Mouse (Mus musculus): ENCODE measurements at regions not wholly inside any gene's neighbourhood (a gene's known extent, or its start where the extent isn't known, plus 50 kb on each side); places are given as distances from the start of the nearest gene placed in this dataset.

DNA sequence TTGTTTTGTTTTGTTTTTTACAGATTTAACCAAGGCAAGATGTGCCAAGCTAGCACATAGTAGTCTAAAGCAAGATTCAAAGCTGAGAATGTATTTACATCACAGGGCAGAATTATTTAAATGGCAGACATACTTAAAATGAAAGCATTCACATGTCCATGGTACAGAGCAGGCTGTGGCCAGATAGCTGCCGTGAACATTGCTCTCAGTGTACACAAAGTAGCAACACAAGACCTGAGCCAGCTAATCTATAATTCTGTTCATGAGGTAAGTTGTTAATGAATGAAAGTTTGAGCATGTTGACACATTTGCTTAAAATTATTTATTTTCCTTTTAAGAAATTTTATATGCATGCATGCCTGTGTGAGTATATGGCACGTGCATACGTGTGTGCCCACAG lies 164.0 kb downstream of the Dyrk2 start:
- DNase-seq (ENCODE audit: low read depth, low spot score) = no peak

DNA sequence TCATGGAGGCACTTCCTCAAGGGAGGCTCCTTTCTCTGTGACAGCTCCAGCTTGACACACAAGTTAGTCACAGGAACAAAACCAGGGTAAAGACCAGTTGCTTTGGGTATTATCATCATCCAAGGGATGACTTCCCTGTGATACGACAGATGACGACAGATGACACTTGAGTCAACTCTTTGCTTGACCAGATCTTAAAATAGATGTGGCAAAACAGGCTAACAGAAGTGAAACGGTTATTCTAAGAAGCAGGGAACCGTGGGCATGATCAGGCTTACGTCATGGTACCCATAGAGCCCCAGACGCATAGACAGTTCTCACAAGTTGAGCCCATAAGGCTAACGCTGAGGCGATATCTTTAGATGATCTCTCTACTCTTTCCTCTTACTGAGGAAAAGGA lies 160.3 kb downstream of the Dyrk2 start:
- no peak for DNase-seq (ENCODE audit: low read depth, low spot score)

DNA sequence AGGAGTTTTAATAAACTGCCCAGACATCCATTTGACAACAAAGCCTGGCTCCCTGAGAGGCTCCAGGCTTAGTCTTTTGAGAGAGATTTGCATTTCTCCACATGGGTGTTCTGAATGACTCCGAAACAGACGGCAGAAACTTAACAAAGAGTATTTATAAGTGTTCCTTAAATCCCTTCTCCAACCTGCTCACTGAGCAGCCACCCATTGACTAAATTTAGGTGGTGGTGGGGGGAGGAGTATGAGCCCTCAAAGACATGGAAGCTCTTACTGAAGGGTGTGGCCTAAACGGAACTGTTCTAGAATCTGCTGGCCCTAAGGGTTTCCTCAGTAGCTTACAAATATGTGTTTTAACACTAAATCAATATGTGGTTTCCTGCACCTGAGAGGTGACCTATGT lies 158.5 kb downstream of the Dyrk2 start:
- DNase-seq (ENCODE audit: low read depth, low spot score) = no peak

DNA sequence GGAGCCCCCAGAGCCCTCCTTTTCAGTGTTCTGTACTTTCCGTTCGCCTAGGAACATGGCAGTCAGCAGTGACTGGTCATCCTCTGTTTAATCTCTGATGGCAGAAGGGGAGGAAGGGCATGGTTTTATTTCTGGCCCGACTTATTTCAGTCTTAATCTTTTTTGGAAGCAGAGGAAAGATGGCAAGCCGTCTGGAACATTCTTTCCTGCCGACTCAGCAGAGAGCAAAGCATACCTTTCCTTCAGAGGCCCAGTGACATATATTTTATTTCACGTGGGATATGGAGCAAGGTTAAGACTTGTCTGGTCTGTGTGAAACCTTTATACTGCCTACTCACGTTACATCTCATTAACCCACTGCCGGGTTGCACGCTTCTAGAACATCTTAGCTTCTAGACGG lies 158.1 kb downstream of the Dyrk2 start:
- no peak for DNase-seq (ENCODE audit: low read depth, low spot score)

DNA sequence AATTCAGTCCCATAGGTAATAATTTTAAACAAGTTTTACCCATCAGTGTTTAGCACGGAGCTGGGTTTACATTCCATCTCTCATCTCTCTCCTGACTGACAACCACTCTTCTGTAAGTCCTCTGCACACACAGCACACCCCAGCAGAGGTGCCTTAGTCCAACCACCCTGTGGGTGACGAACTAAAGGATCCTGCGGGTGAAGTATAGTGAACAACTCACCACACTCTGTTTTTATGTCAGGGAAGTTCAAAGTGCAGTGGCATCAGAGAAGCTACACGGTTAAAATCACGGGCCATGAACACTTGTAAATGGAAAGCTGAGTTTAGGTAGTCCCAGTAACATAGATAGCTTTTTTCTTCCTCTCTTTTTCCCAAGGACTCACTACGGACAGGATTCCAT lies 157.1 kb downstream of the Dyrk2 start:
- no peak for DNase-seq (ENCODE audit: low read depth, low spot score)

DNA sequence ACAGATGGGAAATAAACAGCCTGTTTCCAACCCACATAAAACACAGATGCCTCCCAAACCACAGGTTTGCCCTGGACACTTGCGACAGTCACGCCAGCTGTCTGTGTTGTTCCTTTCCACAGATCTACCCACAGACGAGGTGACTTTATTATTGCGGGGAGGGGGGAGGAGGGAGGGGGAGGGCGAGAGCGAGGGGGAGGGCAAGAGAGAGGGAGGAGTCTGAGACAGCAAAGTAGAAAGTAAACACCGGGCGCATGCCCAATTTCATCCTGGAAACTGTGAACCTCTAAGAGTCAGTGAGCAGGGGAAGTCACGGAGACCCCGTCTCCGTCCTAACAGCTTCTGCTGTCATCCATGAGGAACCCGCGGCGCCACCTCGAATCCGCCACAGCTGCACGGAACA lies 155.8 kb downstream of the Dyrk2 start:
- no peak for DNase-seq (ENCODE audit: low read depth, low spot score)

DNA sequence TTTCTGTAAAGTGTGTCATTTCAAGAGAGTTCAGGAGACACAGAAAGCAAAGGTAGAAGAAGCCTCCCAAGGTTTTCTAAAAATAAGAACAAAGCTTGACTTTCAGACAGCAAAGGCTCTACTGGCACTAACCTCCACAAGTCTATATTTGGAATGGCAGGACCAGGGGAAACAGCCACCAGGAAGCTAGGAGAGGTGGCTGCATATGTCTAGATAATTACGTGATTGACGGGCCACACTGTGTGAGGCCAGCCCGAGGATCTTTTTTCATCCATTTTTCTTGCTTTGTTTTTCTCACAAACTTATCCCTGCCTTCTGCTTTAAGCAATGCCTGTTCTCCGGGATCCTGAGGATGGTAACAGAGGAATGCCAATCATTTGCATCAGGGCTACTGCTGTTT lies 155.4 kb downstream of the Dyrk2 start:
- DNase-seq (ENCODE audit: low read depth, low spot score) = no peak

DNA sequence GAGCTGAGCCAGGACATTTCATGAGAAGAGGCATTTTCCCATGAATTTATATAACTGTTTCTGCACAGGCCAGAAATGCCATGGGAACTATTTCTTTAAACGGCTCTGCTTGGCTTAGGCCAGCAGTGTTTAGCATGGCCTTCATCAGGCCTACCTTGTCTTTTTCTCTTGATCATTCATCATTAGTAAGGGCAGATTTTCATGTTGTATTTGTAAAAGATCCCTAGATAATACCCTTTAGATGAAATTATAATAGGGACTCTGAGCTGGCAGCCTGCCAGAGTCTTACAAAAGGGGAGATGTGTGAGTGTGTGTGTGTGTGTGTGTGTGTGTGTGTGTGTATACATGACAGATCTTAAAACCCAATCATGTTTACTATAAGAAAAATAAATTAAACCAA lies 149.4 kb downstream of the Dyrk2 start:
- DNase-seq (ENCODE audit: low read depth, low spot score) = no peak

DNA sequence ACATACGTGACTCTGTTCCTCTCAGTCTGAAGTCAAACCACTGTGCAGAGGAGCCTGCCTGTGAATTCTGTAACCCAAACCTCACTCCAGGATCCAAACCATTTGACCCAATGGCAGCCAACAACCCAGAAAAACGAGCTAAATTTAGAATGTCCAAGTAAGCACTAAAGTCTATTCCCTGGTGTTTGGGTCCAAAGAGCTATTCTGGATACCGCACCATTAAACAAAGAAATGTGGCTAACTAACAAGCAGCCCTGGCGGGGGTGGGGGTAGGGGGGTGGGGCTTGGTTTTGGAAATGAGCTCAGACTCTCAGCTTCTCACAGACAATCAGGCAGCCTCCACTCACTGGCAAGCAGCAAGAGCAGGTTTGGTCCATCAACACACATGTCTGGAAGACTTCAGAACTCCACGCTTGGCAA lies 147.9 kb downstream of the Dyrk2 start:
- no peak for DNase-seq (ENCODE audit: low read depth, low spot score)

DNA sequence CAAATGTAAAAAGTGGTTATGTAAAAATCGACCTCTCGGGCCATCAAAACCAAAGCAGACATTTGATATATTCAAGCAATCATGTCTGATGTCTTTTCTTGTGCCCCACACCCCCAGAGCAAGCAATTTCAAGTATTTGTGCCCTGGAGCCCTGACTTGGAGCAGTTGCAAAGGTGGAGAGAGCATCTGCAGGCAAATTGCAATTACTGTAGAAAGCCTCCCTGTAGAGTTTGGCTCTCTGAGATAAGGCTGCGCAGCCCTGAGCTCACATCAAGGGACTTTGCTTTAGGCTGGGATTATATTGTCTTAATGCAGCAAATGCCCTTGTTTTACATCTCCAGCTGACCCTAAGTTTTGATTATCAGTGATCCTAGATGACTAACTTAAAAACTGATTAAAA lies 147.3 kb downstream of the Dyrk2 start:
- DNase-seq (ENCODE audit: low read depth, low spot score) = no peak

DNA sequence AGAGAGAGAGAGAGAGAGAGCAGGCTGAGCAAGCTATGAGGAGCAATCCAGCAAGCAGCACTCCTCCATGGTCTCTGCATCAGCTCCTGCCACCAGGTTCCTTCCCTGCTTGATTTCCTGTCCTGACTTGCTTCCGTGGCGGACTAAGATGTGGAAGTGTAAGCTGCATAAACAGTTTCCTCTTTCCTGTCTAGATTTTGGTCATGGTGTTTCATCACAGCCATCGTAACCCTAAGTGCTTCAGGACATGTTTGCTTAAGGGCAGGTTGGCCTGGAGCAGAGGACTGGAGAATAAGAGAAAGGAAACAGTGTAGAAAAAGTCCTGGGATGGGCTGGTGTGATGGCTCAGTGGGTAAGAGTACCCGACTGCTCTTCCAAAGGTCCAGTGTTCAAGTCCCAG lies 133.9 kb downstream of the Dyrk2 start:
- DNase-seq (ENCODE audit: low read depth, low spot score) = no peak

DNA sequence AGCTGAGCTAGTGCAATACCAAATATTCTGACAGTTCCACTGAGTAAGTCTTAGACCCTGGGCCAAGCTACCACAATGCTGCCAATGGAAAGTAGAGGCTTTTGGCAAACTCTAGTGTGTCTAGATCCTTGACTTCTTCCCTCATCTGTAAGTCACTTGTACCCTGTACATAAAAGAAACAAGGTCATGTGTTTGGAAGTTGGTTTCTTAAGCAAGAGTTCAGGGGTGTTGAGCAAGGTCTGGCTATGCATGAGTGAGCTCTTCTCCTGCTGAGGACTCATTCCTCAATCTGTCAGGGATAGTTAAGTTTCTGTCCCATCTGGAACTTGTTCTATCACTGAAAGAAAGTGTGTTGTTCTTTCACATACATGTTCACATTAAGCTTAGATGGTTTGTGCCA lies 132.9 kb downstream of the Dyrk2 start:
- no peak for DNase-seq (ENCODE audit: low read depth, low spot score)

DNA sequence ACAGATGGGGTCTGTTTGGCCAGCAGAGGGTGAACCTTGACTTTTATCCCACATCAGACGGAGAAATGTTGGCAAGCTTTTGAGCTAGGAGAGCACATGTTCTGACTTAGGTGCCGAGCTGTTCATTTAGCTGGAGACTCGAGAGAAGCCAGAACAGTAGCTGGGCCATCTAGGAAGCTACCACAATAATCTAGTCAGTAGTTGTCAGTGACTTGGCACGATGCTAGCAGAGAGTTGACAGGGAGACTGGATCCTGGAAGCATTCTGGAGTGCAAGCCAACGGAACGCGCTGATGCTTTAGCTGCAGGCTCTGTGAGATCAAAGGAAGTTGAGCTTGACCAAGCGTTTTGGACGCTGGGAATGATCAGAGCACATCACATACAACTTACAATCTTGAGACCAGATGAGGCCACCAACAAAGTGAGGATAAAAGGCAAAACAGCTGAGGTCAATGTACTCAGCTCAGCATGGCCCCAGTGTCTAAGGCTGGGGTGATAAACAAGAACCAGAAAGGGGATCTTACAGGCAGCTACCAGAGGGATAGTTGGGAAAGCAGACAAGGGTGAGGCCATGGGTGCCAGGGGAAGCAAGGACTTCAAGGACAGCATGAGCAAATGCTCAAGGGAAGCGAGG lies 130.0 kb downstream of the Dyrk2 start:
- DNase-seq (ENCODE audit: low read depth, low spot score) = no peak

DNA sequence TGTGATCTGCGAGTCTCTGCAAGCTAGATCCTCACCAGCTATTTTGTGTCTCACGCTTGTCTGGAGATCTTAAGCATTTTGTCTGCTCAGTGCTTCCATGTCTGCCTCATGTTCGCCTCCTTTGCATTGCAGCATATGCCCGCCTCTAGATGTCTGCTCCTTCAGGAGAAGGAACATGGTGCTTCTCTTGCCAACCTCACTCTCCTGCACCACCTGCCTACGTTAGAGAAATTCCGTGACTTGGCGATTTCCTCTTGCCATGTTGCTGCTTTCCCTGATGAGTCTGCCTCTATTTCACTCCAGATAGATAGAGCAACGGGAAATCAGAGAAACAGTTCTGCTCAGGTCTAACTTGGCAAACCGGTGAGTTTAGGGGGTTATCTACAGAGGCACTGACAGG lies 126.2 kb downstream of the Dyrk2 start:
- DNase-seq (ENCODE audit: low read depth, low spot score) = no peak

DNA sequence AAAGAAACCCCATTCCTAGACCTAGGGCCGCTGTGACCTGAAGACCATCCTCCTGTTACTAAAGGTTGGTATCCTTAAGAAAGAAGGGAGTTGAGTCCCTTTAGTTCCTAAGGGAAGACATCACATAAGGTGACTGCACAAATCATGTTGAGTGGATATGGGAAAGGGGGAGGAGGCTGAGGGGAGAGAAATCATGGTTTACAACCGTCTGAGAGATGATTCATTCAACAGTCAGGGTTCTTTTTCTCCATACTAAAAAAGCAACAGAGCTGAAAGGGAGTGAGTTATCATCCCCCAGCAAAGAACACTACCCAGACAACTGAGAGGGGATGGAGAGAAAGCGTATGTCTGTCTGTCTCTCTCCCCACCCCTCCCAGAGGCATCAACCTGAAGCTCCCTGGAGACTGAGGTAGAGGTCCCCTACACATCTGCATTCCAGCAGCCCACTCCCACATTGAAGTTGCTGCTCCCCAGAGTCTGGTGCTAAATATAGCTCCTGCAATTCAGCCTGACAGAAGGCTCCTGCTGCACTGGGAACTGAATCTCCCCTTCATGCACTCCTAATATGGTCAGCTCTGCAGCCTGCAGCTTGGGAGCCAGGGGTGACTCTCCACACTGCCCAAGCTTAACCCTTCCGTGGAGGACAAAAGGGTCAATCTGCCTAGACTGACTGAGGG lies 123.2 kb downstream of the Dyrk2 start:
- no peak for DNase-seq (ENCODE audit: low read depth, low spot score)

DNA sequence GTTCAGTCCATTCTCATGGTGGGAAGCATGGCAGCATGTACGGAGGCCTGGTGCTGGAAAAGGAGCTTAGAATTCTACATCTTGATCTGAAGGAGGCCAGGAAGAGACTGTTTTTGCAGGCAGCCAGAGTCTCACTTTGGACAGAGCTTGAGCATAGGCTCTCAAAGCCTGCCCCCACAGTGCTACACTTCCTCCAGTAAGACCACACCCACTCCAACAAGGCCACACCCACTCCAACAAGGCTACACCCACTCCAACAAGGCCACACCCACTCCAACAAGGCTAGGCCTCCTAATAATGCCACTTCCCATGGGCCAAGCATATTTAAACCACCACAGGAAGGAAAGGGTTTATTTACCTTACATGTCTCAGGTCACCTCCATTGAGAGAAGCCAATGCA lies 121.0 kb downstream of the Dyrk2 start:
- DNase-seq (ENCODE audit: low read depth, low spot score) = no peak

DNA sequence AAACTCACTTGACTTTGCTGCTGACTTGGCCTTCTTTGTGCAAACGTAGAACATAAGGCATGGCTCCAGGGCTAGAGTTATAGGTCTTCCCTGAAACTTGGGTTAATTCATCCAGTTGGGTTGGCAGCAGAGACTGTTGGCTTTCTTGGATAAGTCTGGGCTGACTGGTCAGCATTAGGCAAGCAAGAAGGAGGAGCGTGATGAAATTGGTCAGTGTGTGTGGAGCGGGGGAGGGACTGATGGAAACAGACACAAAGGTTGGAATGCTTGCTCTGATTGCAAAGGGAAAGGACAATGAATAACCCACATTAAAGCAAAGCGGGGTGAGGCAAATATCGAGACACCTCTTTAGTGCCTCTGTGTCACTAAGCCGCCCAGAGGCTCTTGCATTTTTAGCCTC lies 120.3 kb downstream of the Dyrk2 start:
- no peak for DNase-seq (ENCODE audit: low read depth, low spot score)

DNA sequence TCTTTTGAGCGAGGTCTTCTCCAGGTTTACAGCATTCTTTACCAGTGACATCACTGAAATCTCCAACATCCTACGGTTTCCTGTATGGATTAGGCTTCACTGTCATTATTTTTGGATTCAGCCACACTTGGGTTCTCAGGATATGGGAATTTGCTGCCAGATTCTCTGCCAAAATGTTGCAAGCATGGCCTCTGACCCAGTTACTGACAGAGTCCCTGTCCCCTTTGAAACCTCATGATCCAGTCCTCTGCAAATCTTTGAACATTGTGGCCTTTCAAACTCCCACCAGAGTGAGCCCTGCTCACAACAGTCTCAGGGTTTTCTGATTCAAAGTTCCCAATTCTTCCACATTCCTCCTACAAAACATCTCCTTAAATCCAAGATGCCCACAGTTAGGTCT lies 118.9 kb downstream of the Dyrk2 start:
- no peak for DNase-seq (ENCODE audit: low read depth, low spot score)

DNA sequence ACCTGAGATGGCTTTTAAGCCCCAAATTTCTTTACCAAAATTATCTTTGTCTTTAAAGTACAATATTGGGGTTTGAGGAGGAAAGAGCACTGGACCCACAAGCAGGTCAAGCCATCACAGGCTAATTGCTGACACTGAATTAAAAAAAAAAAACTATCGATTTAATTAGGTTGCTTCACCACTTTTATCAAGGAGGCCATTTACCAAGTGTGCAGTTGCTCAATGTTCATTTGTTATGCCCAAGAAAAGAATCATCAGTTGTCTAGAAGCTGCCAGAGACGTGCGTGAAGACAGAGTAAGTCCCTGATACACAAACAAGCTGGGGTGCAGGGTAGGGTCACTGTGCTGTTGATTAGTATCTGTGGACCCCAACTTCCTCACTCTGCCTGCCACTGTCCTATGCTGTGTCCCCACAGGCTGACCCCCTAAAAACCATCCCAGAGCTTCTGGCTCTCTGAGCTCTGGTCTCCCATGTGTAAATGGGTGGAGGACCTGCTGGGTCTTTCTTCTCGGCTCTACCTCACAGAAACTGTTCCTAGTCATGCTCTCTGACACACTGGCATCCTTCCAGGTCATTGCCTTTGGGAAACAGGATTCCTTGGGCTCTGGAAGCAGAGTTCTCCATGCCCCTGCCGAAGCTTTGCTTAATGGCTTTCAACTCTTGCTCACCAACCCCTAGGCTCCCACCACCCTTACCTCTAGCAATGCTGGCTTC lies 116.8 kb downstream of the Dyrk2 start:
- no peak for DNase-seq (ENCODE audit: low read depth, low spot score)

DNA sequence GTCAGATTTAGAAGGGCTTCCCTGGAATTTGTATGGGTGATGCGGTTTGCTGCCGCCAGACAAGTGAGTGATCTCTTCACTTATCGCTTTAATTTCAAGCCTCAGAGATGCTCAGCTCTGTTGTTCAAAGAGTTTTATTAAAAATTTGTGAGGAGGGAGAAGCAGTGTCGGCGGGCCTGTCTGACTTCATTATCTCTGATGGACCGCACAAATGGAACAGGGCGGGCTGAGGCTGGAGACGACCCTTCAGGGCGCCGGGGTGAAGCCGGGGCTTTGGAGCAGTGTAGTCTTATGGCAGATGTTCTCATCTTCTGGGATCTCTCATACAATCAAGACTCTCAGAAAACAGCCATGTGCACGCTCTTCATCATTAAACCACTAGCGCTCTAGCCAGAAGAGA lies 115.2 kb downstream of the Dyrk2 start:
- no peak for DNase-seq (ENCODE audit: low read depth, low spot score)

DNA sequence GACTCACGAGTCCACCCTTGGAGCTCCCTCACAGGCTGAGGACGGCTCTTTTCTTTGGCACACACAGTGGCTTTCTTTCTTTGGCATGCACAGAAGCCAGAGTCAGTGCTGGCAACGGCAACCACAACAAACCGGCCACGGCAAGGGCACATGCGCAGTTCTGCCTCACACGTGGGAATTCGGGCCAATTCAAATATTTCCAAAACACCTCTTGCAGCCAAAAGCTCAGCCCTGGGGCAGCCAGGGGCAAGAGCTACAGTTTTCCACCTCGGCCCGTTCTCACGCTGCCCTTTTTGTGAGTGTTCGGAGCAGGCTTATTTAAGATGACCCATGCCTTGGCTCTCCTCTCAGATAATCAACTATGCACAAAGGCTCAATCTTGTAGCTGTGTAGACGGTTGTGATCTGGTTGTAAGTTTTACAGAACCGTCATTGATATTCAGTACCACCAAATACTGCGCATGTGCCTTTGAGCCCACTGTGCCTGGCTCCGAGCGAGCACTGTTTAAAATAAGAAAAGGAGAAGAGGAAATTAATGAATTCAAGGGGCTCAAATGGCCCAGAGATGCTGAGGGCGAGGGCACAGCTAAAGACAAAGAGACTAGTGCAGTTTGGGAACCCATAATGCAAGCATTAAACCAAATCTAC lies 111.1 kb downstream of the Dyrk2 start:
- no peak for DNase-seq (ENCODE audit: low read depth, low spot score)

DNA sequence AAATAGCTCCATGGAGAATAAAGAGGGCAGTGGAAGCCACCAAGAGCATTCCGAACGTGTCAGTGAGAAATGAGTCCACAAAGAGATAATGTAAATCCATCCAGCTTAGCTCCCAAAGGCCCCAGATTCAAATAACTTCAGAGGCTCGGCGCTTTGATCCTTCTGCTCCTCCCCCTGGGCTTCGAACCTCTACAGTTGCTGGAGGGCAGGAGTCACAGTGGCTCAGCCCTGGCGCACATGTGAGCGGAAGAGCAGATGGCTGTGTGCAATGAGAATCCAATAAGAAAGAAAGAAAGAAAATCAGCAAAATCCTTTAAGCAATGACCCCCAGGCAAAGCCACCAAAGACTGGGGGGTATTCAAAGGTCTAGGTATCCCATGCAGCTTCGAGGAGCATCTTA lies 109.6 kb downstream of the Dyrk2 start:
- no peak for DNase-seq (ENCODE audit: low read depth, low spot score)
